Mouse (Mus musculus) frontal cortex, postnatal 36 days (tissue): ENCODE measurements around the gene Zfp992.
"Not testable (repeated sequence)": the region's sequence is repeated elsewhere in the genome, so short reads cannot be mapped to it uniquely, and the experiment has no call there.

Experiments
- DNase-seq, 2 experiments: peaks; one replicate each; pipeline ENCODE4 v3.0.0; 2022; ENCODE audit warnings: low spot score in 2 of 2

Gene Zfp992

DNA sequence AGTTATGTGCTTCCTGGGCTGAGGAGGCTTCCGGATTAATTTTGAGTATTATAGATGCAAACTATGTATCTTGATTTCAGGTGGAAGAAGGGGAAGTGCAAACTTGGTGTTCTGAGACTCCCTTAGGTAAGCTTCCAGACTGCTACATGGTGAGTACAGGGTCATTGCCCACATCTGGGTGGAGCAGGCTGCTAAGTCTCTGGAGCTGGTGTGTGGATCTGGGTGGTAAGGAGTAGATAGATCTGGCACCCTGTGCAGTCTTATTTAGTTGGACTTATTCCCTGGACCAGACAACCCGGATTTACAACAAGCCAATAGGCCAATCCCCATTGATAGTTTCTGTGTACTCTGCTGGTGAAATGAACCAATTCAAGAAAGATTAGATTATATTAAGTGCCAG lies at the start of gene Zfp992:
Gene Zfp992, plus strand, starts transcription at position 74 of the 400 bp plus-strand sequence.
- DNase-seq: not testable (repeated sequence)

- DNase-seq: not testable (repeated sequence)
These were observed 19.4 kb upstream of the Zfp992 start for GRCm38 (mm10) chr4:146429467-146429866.

DNA sequence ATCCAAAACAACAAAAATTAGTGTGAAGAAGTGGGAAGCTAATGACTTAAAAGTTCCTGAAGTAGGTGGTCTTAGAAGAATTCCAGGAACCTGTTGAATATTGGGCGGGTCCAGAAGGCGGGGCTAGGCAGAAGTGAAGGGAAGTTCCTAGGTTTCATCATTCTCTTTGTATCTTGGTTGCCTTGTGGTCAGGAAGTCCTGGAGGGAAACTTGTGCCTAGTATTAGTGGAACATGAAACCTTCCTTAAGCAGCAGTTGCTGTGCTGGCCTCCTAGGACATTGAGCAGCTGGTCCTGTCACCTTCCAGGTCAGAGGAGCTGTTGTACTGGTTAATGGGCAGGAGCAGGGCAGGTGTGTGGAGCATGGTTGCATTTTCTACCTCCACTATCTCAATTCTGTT lies 17.9 kb upstream of the Zfp992 start:
- DNase-seq: not testable (repeated sequence)

GRCm38 (mm10) chr4:146435539-146435938 lies 13.3 kb upstream of the Zfp992 start:
- not testable (repeated sequence) for DNase-seq

GRCm38 (mm10) chr4:146437256-146437655 lies 11.6 kb upstream of the Zfp992 start:
- DNase-seq: not testable (repeated sequence)

- not testable (repeated sequence) for DNase-seq
These were observed 4.5 kb upstream of the Zfp992 start for GRCm38 (mm10) chr4:146444345-146444744.

DNA sequence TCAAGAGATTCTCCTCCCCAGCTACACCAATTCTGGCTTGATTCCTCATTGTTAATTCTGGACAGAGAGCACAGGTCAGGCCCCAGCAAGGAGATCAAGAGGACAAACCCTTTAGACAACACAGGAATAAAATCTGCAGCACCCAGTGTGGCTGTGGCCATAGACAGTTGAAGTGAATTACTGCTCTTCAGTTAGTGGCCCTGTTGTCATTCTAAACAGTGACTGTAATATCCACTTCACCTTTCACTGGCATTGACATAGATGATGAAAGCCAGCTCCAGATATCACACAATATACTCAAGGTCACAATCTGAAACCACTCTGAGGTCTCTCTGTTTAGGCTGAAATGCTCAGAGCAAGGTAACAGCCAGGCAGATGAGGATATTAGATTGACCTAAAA lies 3.7 kb upstream of the Zfp992 start:
- not testable (repeated sequence) for DNase-seq

- not testable (repeated sequence) for DNase-seq
These were observed 2.7 kb upstream of the Zfp992 start for GRCm38 (mm10) chr4:146446135-146446534.

GRCm38 (mm10) chr4:146447016-146447415 lies 1.8 kb upstream of the Zfp992 start:
- DNase-seq: not testable (repeated sequence)

DNA sequence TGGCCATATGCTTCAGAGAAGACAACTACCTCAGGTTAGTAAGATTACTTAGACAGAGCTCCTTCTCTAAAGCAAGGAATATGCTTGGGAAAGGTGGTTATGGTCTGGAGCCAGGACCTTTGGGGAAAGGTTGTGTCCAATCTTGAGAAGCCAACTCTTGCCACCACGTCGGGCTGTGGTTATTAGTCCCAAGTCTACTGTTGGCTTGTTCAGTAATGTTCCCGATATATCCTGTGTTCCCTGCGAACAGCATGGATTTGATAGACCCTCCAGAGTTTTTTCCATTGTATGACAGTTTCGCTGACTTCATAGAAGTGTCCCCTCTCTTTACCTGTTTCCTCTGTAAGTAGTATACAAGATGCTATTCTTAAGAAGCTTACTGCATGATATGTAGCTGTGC lies 888 bp downstream of the Zfp992 start:
- not testable (repeated sequence) for DNase-seq

DNA sequence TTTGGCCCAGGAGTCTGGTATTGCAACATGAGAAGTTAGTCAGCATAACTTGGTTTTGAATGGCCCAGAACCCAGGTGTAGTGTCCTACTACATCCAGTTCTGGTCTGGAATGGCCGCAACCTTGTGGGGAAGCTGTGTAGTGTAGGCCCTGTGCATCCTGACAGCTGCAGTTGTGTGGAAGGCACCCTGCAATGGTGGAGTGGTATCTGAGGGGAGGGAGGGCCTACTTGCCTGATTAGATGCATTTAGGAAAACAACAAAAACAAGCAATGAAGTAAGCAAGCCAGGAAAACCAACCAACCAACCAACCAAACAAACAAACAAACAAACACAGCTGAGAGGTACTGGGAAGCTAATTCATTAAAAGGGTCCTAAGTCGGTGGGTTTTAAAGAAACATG lies 3.8 kb downstream of the Zfp992 start:
- not testable (repeated sequence) for DNase-seq

DNA sequence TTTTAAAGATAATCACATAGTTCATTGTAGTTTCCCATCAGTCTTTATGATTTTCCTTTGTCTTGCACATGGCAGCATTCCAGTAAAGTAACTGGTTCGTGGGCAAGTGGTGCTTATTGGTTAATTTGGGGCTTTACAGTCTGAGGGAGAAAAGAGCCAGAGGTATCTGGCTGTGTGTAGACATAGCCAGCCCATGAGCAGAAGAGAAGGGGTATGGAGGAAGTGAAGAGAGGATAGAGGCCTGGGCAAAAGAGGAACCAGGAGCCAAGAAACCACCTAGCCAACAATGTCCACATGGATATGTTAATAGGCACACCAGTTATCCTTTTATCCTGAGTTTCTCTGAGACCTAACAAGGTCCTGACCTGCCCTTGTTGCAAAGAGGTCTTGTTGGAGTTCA lies 5.3 kb downstream of the Zfp992 start:
- not testable (repeated sequence) for DNase-seq

- no peak for DNase-seq
These were observed 6.1 kb downstream of the Zfp992 start for GRCm38 (mm10) chr4:146454896-146455295.

DNA sequence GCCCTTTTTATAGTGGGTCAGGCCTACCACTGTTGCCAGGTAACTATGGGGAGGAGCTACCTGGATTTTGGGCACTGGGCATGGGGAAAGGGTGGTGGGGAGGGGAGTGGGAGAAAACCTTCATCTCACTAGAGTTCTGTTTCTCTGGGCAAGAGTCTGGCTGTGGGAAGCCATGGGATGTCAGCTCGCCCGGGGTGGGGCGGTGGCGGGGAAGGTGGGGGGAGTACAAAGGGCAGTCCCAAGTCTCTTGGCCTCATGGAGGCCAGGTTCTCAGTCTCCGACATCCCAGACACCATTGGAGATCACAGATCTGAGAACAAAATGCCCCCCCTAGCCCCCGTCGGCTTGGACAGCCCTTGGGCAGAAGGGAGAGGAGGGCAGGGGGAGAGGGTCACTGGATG lies 6.5 kb downstream of the Zfp992 start:
- no peak for DNase-seq

- DNase-seq: no peak
These were observed 7.4 kb downstream of the Zfp992 start for GRCm38 (mm10) chr4:146456061-146456726.

DNA sequence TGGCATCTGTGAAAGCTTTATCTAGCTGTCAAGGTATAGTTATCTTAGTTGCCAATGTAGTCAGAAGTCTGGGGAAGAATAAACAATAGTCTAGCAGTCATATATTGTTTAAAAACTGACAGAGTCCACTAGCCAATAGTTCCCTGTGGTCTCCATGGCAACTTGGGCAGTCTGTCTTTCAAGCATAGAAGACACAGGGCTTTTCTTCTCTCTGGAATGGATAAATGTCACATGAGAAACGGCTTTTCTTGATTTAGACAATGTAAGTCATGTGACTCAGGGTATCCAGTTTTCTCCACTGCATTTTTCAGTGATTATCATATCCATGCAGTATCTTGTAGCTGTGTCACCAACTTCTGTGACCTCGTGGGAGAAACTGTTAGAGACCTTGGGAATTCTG lies 8.3 kb downstream of the Zfp992 start:
- DNase-seq: no peak

DNA sequence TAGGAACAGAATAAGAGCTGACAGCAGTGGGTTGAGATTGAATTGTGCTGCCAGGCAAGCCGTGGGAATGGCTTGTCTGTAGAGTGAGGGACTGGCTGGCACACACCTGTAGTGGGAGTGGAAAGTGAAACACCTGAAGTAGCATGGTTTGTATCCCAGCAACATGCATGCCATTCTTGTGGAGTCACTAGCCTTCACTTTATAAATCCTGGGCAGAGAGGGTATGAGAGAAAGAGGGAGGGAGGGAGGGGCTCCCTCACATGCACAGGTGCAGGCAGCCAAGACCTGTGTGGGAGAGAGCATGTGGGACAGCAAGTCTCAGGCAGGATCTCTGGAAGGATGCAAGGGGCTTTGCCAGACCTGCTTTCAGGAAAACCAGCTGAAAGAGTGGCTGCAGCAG lies 8.9 kb downstream of the Zfp992 start:
- no peak for DNase-seq

DNA sequence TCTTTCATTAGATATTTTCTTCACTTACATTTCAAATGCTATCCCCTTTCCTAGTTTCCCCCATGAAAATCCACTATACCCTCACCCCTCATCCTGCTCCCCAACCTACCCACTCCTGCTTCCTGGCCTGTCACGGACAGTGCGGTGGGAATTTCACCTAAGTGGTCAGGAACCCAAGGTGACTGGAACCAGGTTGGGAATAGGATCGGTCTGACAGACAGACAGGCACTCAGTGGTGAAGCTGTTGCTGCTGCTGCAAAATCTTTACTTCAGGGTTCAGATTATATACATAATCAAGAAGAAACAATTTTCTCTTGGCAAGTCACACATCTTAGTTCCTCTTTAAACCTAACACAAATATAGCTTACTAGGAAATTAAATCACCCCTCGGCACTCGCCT lies 11.0 kb downstream of the Zfp992 start:
- DNase-seq: not testable (repeated sequence)

DNA sequence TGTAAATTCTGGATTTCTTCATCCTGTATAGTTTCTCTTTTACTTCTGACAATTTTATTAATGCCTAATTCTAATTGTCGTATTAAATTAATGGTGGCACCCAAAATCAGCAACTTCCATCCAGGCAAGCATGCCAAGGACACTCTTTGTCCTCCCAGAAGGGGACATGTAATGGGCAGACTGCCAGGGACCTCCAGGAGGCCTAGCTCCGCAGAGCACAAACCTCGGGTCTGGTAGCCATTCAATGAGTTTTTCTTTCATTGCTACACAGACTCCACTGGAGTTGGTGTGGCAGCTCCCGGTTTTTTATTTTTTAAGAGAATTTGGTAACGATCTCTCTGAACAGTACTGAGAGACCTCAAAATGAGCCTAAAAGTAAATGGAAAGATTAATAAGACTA lies 11.9 kb downstream of the Zfp992 start:
- not testable (repeated sequence) for DNase-seq

- DNase-seq: not testable (repeated sequence)
These were observed 15.0 kb downstream of the Zfp992 start for GRCm38 (mm10) chr4:146463649-146464351.

GRCm38 (mm10) chr4:146469984-146470383 lies 21.2 kb downstream of the Zfp992 start:
- not testable (repeated sequence) for DNase-seq

GRCm38 (mm10) chr4:146474181-146474580 lies 25.4 kb downstream of the Zfp992 start:
- DNase-seq: not testable (repeated sequence)
